Mouse (Mus musculus): ENCODE data around the gene Phtf2.

GRCm38 (mm10) chr5:20741193-20741592 lies 140.7 kb downstream of the Phtf2 start:
- TF ChIP-seq CTCF (IDR thresholded peaks at IDR 0.05; ENCODE audit: low read depth, low read length) (no peak), POLR2A (IDR thresholded peaks at IDR 0.05; ENCODE audit: borderline replicate concordance, low read depth, low read length) (no peak)
